Mouse (Mus musculus): Measurements from ENCODE around the gene Gm30191. TPM values are rescaled to one million over a fixed set of nuclear protein-coding genes. Genes with fewer than 3 reads are reported as not detected.

The Gm30191 gene
- polyA plus RNA-seq, 1 experiment from 2014 or later: not detected

DNA sequence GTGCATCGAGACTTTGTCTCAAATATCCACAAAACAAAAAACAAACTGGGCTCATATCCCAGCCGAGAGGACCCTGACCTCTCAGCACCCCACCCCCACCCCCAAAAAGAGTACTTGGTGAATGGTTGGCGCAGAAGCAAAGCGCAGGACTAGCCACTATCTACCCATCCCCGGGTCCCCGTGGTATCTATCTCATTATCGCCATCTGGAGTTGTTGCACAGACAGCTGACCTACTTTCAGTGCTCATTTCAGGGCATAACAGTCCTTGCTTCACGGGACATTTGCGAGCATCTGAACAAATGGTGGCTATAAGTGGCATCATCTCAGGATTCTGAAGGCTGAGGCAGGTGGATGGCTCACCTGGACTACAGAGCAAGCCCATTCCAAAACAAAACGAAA, 8.0 kb upstream of the Gm30191 start:
- Histone ChIP-seq H3K4me1 (0 out of 2 replicates have a peak, but pooled peaks cover 3% of the 10 kb centered on the region), H3K4me3 (no peak overlapping the region), H3K9me3 (no peaks in the 10 kb centered on the region), H3K27ac (replicated peaks) (no peak overlapping the region), H3K27me3 (peaks cover 9% of the 10 kb centered on the region; the same call in 1 of the 2 replicates), H3K4me2 (replicated peaks) (no peak overlapping the region), H3K9ac (replicated peaks) (no peak overlapping the region), H3K36me3 (no peaks in the 10 kb centered on the region)
- no peak for ATAC-seq (replicated peaks)
- WGBS: 12% methylated on average over 10 of the region's 10 CpGs

DNA sequence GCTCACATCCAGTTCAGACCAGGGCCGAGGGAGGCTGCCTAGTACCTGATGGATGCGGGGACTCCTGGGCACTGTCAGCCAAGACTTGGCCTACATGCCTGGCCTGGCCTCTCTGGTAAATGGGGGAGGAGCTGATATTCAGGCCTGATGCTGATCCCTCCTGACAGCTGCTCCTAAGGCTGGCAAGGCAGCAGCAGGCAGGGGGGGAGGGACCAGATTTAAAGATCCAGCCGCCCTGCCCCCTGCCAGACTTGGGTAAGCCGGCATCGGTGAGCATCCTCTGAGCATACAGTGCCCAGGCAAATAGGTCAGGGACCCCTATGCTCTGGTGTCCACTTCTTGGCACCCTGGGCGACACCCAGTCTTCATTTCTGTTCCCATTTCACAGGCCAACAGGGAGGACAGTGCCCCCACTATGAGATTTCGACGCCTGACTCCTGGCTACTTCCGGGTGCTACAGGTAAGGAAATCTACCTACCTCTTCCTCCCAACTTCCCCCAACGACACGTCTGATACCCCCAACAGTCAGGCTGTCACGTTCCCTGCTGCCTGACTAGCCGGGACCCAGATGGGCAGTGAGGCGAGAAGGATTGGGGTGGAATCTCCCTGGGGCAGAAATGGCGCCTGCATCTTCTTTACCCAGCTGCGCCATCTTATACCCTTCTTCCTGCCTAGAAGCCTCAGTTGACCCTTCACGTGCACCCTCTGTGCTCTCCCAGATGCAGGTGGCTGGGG, 3.1 kb upstream of the Gm30191 start, which contains the start of gene E130218I03Rik:
E130218I03Rik (plus strand) TSS at position 147 of the 735 bp plus-strand sequence.
- H3K9ac ChIP-seq (replicated peaks): no peak within 1 kb of the TSS; the same call in 1 of the 2 replicates
- ATAC-seq (replicated peaks): no peak
- H3K36me3 ChIP-seq: no peaks in the 10 kb centered on the region
- WGBS: 95% methylated on average over 17 of the region's 17 CpGs
- peaks cover 22% of the 10 kb centered on the region for H3K27me3 ChIP-seq
- peak within 1 kb of the TSS; percentile 97 for H3K4me2 ChIP-seq (replicated peaks)
- peak within 1 kb of the TSS; percentile 84 for H3K4me3 ChIP-seq
- no peaks in the 10 kb centered on the region for H3K9me3 ChIP-seq
- no peak within 1 kb of the TSS for H3K27ac ChIP-seq (replicated peaks)
- H3K4me1 ChIP-seq: peaks cover 23% of the 10 kb centered on the region

DNA sequence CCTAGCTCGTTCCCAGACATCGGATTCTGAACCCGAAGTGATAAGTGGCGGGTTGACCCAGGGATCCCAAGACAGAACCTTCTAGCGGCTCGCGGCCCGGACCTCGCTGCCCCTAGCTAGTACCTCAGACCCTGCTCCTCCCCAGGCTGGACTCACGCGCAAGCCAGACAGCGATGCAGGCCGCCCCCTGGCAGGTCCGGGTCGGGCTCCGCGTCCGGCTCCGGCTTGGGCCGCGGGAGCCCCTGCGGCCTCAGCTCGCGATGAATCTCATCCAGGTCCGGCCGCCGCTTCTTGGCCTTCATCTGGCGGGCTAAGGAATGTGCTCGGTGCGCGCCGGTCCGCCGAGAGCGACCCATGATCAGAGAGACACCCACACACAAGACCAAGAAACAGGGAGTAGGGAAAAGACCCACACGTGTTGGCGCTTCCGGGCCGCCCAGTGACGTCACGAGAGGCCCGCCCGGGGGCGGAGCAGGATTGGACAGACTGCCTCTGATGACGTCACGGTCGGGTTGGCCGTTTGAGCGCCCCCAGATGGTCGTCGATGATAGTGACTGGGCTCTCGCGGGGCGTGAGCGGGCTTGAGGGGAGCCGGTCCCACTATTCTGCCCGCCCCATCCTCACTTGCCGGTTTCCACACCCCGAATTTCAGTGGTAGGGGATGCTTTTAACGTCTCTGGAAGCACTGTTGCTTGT, 1.4 kb upstream of the Gm30191 start, which contains the start of gene Zfp593:
Zfp593 (minus strand) TSS at position 445 of the 696 bp plus-strand sequence.
- H3K36me3 ChIP-seq: no peaks in the 10 kb centered on the region
- ATAC-seq (replicated peaks): peak; percentile 73
- WGBS: under 1% methylated on average over 60 of the region's 60 CpGs

DNA sequence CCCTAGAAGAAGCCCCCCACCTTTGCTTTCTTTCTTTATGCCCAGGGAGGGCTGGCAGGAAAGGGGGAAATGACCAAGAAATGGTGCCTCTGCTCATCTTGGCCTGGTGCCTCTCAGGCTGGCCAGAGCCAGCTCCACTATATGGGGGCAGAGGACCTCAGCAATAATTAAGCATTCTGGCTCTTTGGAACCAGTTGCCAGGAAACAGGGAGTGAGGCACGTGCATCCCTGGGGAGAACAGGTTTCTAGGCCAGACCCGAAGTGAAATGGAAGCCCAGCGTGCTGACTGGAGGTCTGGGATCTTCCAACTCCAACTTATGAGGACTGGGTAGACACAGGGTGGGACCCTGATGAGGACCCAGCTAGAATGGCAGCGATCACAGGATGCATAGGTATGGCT, 479 bp upstream of the Gm30191 start:
- Histone ChIP-seq H3K9ac (replicated peaks) (no peak overlapping the region), H3K4me3 (0 out of 2 replicates have a peak overlapping the region, but pooled peaks have one; percentile 84), H3K9me3 (no peaks in the 10 kb centered on the region), H3K36me3 (no peaks in the 10 kb centered on the region), H3K27ac (replicated peaks) (no peak overlapping the region), H3K4me2 (replicated peaks) (peak overlapping the region; percentile 97), H3K27me3 (peaks cover 43% of the 10 kb centered on the region), H3K4me1 (peaks cover 43% of the 10 kb centered on the region)
- no peak; the same call in 1 of the 2 replicates for ATAC-seq (replicated peaks)
- WGBS: 32% methylated on average over 4 of the region's 4 CpGs

More for the DNA sequence above, 1.4 kb upstream of the Gm30191 start, which contains the start of gene Zfp593:
- Histone ChIP-seq H3K4me1 (peaks cover 34% of the 10 kb centered on the region), H3K27me3 (peaks cover 33% of the 10 kb centered on the region), H3K4me2 (replicated peaks) (peak within 1 kb of the TSS; percentile 97), H3K27ac (replicated peaks) (no peak within 1 kb of the TSS; the same call in 1 of the 2 replicates), H3K4me3 (peak within 1 kb of the TSS; percentile 84), H3K9ac (replicated peaks) (peak within 1 kb of the TSS; percentile 88), H3K9me3 (no peaks in the 10 kb centered on the region)

DNA sequence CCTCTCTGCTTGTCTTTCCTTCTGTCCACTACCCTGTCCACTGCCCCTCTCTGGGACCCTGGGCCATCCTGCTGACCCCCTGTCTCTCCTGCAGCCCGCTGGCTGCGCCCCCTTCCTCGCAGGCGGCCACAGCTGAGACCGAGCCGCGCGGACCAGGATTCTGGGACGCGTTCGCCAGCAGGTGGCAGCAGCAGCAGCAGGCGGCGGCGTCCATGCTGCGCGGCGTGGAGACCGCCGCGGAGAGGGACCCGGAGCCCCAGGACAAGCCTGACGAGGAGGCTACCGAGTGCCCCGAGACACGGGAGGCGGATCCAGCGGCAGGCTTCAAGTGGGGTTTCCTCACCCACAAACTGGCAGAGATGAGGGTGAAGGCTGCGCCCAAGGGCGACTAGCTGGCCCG, 2.9 kb downstream of the Gm30191 start:
- H3K4me1 ChIP-seq: peaks cover 48% of the 10 kb centered on the region
- H3K27ac ChIP-seq (replicated peaks): no peak overlapping the region
- WGBS: 1% methylated on average over 30 of the region's 30 CpGs
- peak; percentile 53; the same call in 1 of the 2 replicates for ATAC-seq (replicated peaks)
- peak overlapping the region; percentile 54 for H3K4me3 ChIP-seq
- H3K4me2 ChIP-seq (replicated peaks): peak overlapping the region; percentile 73
- H3K9me3 ChIP-seq: no peaks in the 10 kb centered on the region
- no peaks in the 10 kb centered on the region for H3K36me3 ChIP-seq
- H3K9ac ChIP-seq (replicated peaks): peak overlapping the region; percentile 43
- H3K27me3 ChIP-seq: peaks cover 74% of the 10 kb centered on the region

DNA sequence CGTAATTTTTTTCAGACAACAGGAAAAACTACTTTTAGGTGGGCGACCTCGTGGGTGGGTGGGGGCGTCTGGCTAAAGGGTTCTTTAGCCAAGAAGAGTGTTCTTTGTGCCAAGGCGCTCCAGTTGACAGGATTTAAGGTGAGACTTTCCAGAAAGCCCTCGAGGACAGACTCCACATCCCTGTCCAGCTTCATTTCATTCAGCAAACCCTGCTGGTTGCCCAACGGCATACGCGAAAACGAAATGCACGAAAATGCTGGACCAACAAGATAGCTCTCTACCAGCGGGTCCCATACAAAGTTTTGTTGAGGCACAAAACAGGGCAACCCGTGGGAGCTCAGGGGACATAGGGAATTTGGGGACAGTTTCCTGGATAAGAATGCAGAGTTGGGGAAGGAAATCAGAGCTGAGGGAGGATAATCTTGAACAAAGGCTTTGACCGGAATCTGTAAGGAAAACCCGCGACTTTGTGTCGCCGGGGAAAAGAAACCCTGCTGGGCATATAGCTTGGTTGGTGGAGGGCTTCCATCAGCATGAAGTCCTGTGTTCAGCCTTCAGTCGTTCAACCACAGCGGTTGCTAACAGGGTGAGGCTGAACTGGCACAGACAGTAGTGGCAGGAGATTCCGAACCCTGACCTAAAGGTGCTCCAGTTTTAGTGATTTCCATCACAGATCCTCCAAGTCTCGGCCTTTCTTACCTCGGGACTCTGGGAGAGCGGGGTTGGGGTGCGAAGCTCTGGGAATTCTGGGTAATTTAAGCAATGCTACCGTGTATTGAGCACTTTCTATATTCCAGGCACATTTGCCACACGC, 3.6 kb downstream of the Gm30191 start:
- peaks cover 43% of the 10 kb centered on the region for H3K4me1 ChIP-seq
- H3K27me3 ChIP-seq: peaks cover 81% of the 10 kb centered on the region

DNA sequence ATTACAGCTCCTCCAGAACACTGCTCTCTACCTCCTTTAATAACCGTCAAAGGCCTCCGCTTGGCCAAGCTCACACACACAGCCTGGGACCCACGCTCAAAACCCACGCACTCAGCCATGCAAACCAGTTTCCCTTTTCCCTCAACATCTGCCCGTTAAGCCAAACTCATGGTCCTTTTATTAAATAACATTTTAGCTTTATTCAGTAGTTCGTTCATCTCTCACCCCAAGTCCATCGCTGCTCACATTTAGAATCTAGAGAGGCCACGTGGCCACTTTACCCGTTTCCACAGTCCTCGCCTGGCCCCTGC, 4.2 kb downstream of the Gm30191 start:
- H3K4me2 ChIP-seq (replicated peaks): peak overlapping the region; percentile 73
- ATAC-seq (replicated peaks): no peak
- peak overlapping the region; percentile 62; the same call in 1 of the 2 replicates for H3K27ac ChIP-seq (replicated peaks)
- H3K4me1 ChIP-seq: peaks cover 39% of the 10 kb centered on the region
- H3K9me3 ChIP-seq: no peaks in the 10 kb centered on the region
- H3K36me3 ChIP-seq: no peaks in the 10 kb centered on the region
- H3K4me3 ChIP-seq: peak overlapping the region; percentile 54
- WGBS: 7% methylated on average over 10 of the region's 10 CpGs
- peaks cover 81% of the 10 kb centered on the region for H3K27me3 ChIP-seq
- H3K9ac ChIP-seq (replicated peaks): peak overlapping the region; percentile 52

More for the DNA sequence above, 3.6 kb downstream of the Gm30191 start:
- H3K4me2 ChIP-seq (replicated peaks): peak overlapping the region; percentile 73
- H3K36me3 ChIP-seq: no peaks in the 10 kb centered on the region
- peak overlapping the region; percentile 52 for H3K9ac ChIP-seq (replicated peaks)
- peak overlapping the region; percentile 54 for H3K4me3 ChIP-seq
- H3K27ac ChIP-seq (replicated peaks): 0 out of 2 replicates have a peak overlapping the region, but pooled peaks have one; percentile 62
- WGBS: 5% methylated on average over 27 of the region's 27 CpGs
- no peaks in the 10 kb centered on the region for H3K9me3 ChIP-seq
- ATAC-seq (replicated peaks): no peak

DNA sequence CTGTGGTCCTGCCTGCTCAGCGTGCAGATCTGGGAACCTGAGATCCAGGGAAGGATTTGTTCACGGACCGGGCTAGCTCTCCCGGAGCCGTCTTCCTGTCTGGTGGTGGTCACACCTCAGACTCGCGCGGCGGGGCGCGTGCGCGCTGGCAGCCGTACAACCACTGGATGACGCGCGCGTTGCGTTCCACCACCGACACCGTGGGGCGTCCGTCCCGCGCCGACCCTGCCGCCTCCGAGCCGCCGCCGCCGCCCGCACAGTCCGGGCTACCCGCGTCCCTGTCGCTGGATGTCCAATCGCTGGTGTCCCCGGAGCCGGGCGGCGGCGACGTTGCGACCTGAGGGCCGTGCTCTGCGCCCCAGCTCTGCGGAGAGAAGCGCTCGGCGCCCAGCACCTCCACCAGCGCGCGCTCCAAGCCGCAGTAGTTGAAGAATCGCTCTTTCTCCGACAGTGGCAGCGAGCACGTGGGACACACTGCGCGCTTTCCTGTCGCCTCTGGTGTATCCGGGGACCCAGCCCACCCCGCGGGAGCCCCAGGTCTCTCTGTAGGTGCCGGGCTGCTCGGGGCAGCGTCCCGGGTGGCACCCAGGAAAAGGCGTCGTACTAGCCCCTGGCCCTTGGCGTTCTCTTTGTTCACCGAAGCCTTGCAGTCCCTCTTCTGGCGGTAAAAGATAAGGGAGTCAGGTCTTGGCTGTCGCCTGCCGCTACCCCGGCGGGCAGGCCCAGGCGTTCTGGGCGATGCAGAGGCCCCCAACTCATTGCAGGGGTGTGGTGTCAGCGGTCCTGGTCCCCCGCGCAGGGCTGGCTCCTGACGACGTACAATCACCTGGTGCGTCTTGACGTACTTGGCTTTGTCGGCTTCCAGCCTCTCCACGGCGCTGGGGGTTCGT, 4.8 kb downstream of the Gm30191 start:
- under 1% methylated on average over 90 of the region's 91 CpGs for WGBS
- peak; percentile 47 for ATAC-seq (replicated peaks)
- Histone ChIP-seq H3K9me3 (no peaks in the 10 kb centered on the region), H3K27ac (replicated peaks) (peak overlapping the region; percentile 62), H3K4me1 (peaks cover 34% of the 10 kb centered on the region), H3K36me3 (no peaks in the 10 kb centered on the region), H3K4me2 (replicated peaks) (peak overlapping the region; percentile 73), H3K27me3 (peaks cover 81% of the 10 kb centered on the region), H3K9ac (replicated peaks) (peak overlapping the region; percentile 52), H3K4me3 (peak overlapping the region; percentile 54)

DNA sequence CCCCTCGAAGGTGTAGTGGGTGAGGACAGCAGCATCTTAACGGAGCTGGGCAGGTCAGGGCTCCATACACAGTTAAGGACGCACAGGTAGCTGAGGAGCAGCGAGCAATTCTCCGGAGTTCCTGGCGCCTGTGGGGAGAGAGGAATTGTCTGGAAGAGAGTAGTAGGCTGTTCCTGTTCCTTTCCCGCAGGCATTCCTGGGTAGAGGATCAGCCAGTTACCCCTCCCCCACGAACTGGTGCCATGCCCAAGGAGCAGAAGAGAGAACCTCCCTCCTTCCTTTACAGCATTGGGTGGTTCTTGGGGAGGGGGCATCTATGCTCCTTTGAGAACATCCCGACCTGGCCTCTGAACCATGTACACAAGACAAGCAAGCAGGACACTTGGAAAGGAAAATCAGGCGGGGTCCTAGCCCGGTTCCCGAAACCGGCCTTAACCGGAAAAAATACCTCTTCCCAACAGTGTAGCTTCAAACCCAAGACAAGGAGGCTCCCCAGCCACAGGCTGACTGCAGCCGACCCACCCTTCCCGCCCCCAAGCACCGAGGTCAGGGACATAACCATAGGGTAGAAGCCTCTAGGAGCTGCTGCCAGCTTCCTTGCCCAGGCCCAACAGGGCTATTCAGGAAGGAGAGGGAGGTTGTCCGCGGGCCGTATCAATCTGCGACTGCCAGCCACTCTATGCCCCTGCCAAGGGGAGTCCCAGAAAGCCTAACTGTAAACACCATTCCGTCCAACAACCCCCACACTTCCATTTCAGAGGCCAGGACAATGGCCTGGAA, 5.6 kb downstream of the Gm30191 start:
- WGBS: 4% methylated on average over 22 of the region's 22 CpGs
- peak overlapping the region; percentile 52 for H3K9ac ChIP-seq (replicated peaks)
- ATAC-seq (replicated peaks): 0 out of 2 replicates have a peak, but pooled peaks have one; percentile 1
- peaks cover 34% of the 10 kb centered on the region for H3K4me1 ChIP-seq
- H3K9me3 ChIP-seq: no peaks in the 10 kb centered on the region
- peak overlapping the region; percentile 73 for H3K4me2 ChIP-seq (replicated peaks)
- peak overlapping the region; percentile 54 for H3K4me3 ChIP-seq
- no peaks in the 10 kb centered on the region for H3K36me3 ChIP-seq
- H3K27ac ChIP-seq (replicated peaks): peak overlapping the region; percentile 62; the same call in 1 of the 2 replicates
- H3K27me3 ChIP-seq: peaks cover 75% of the 10 kb centered on the region

DNA sequence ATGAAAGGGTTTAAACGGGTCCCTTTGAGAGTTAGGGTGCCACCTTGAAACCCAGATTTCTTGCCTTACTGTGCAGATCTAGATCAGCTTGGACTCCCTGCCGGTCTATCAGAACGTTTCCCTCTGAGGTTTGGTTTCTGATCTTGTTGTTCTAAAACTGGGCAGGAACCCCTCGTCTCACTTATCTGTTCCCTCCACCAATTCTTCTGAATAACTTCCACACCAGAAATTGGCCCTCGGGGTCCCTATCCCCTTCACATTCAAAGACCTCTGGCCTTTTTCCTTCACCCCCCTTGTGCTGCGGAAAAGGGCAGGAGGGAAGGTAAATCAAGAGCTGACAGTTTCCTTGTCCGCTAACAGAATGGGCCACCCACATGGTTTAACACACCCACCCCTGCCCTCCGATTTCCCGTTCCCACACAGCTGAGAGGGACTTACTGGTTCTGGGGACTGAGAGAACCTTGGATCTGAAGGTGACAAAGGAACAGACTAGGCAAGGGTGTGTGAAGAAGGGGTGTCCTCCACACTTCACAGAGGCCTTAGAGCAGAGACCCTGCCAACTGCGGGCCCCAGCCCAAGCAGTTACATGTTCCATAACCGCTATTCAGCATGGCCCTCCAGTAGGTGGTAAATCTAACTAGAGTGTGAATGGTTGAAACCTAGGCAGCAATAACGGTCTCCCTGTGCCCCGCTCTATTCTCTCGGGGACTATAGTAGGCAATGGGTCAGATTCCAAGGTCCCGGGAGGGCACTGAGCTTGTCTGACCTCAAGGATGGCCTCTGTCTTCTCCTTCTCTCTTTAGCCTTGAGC, 6.4 kb downstream of the Gm30191 start:
- peaks cover 34% of the 10 kb centered on the region for H3K4me1 ChIP-seq
- no peaks in the 10 kb centered on the region for H3K36me3 ChIP-seq
- H3K4me3 ChIP-seq: 0 out of 2 replicates have a peak overlapping the region, but pooled peaks have one; percentile 8

More for the DNA sequence above, 6.4 kb downstream of the Gm30191 start:
- H3K9ac ChIP-seq (replicated peaks): no peak overlapping the region
- H3K27me3 ChIP-seq: peaks cover 68% of the 10 kb centered on the region
- 12% methylated on average over 15 of the region's 15 CpGs for WGBS
- no peaks in the 10 kb centered on the region for H3K9me3 ChIP-seq
- no peak overlapping the region for H3K4me2 ChIP-seq (replicated peaks)
- no peak for ATAC-seq (replicated peaks)
- H3K27ac ChIP-seq (replicated peaks): no peak overlapping the region
